Mouse (Mus musculus): ENCODE measurements at regions not wholly inside any gene's neighbourhood (a gene's known extent, or its start where the extent isn't known, plus 50 kb on each side); places are given as distances from the start of the nearest gene placed in this dataset.
"Not testable (repeated sequence)": the region's sequence is repeated elsewhere in the genome, so short reads cannot be mapped to it uniquely, and the experiment has no call there.

- Histone ChIP-seq H3K9me3 (no peaks in the 10 kb centered on the region), H3K4me3 (no peak overlapping the region), H3K27me3 (ENCODE audit: insufficient read depth, poor library complexity, severe bottlenecking) (no peaks in the 10 kb centered on the region), H3K4me1 (no peaks in the 10 kb centered on the region), H3K27ac (peak overlapping the region; percentile 62; the same call in 1 of the 2 replicates), H3K36me3 (no peaks in the 10 kb centered on the region)
- WGBS, result 55% methylated on average over 2 of the region's 2 CpGs
- no peak for DNase-seq (ENCODE audit: low spot score)
These were observed 133.6 kb upstream of the Supt20 start for GRCm38 (mm10) chr3:54559053-54559452.

GRCm38 (mm10) chr3:54559527-54559926, 133.1 kb upstream of the Supt20 start:
- H3K36me3 ChIP-seq, result no peaks in the 10 kb centered on the region
- H3K9me3 ChIP-seq, result no peaks in the 10 kb centered on the region
- H3K27me3 ChIP-seq (ENCODE audit: insufficient read depth, poor library complexity, severe bottlenecking), result no peaks in the 10 kb centered on the region
- 76% methylated on average over 2 of the region's 2 CpGs for WGBS
- no peak overlapping the region for H3K4me3 ChIP-seq
- peak overlapping the region; percentile 62 for H3K27ac ChIP-seq
- H3K4me1 ChIP-seq, result no peaks in the 10 kb centered on the region
- no peak for DNase-seq (ENCODE audit: low spot score)

GRCm38 (mm10) chr3:54560056-54560922, 132.3 kb upstream of the Supt20 start:
- no peaks in the 10 kb centered on the region for H3K36me3 ChIP-seq
- DNase-seq (ENCODE audit: low spot score), result no peak
- no peaks in the 10 kb centered on the region; the same call in 1 of the 2 replicates for H3K4me1 ChIP-seq
- H3K9me3 ChIP-seq, result no peaks in the 10 kb centered on the region
- H3K27me3 ChIP-seq (ENCODE audit: insufficient read depth, poor library complexity, severe bottlenecking), result no peaks in the 10 kb centered on the region
- no peak overlapping the region; the same call in 1 of the 2 replicates for H3K27ac ChIP-seq
- WGBS, result 60% methylated on average over 5 of the region's 5 CpGs
- no peak overlapping the region for H3K4me3 ChIP-seq

- Histone ChIP-seq H3K27me3 (ENCODE audit: insufficient read depth, poor library complexity, severe bottlenecking) (no peaks in the 10 kb centered on the region), H3K4me3 (no peak overlapping the region), H3K27ac (no peak overlapping the region), H3K36me3 (no peaks in the 10 kb centered on the region), H3K4me1 (no peaks in the 10 kb centered on the region; the same call in 1 of the 2 replicates), H3K9me3 (no peaks in the 10 kb centered on the region)
- DNase-seq (ENCODE audit: low spot score), result peak; percentile 45
- WGBS, result 71% methylated on average over 1 of the region's 1 CpGs
These were observed 125.3 kb upstream of the Supt20 start for GRCm38 (mm10) chr3:54567329-54567728.

- H3K27ac ChIP-seq, result no peak overlapping the region
- 77% methylated on average over 5 of the region's 5 CpGs for WGBS
- H3K4me1 ChIP-seq, result no peaks in the 10 kb centered on the region; the same call in 1 of the 2 replicates
- H3K27me3 ChIP-seq (ENCODE audit: insufficient read depth, poor library complexity, severe bottlenecking), result no peaks in the 10 kb centered on the region
- H3K4me3 ChIP-seq, result no peak overlapping the region
- DNase-seq (ENCODE audit: low spot score), result peak; percentile 66
- H3K36me3 ChIP-seq, result no peaks in the 10 kb centered on the region
- H3K9me3 ChIP-seq, result no peaks in the 10 kb centered on the region
These were observed 124.5 kb upstream of the Supt20 start for GRCm38 (mm10) chr3:54568096-54568495.

GRCm38 (mm10) chr3:54570501-54570900, 122.1 kb upstream of the Supt20 start:
- no peak overlapping the region for H3K4me3 ChIP-seq
- DNase-seq (ENCODE audit: low spot score), result peak; percentile 35
- 78% methylated on average over 8 of the region's 8 CpGs for WGBS

GRCm38 (mm10) chr3:54577851-54578250, 114.8 kb upstream of the Supt20 start:
- no peak for DNase-seq (ENCODE audit: low spot score)
- Histone ChIP-seq H3K9me3 (no peaks in the 10 kb centered on the region), H3K27me3 (ENCODE audit: insufficient read depth, poor library complexity, severe bottlenecking) (no peaks in the 10 kb centered on the region), H3K4me1 (no peaks in the 10 kb centered on the region), H3K36me3 (no peaks in the 10 kb centered on the region), H3K27ac (no peak overlapping the region), H3K4me3 (no peak overlapping the region)
- WGBS, result 86% methylated on average over 5 of the region's 5 CpGs

More at GRCm38 (mm10) chr3:54570501-54570900, 122.1 kb upstream of the Supt20 start:
- H3K27me3 ChIP-seq (ENCODE audit: insufficient read depth, poor library complexity, severe bottlenecking), result no peaks in the 10 kb centered on the region
- no peaks in the 10 kb centered on the region for H3K36me3 ChIP-seq
- no peaks in the 10 kb centered on the region for H3K4me1 ChIP-seq
- no peaks in the 10 kb centered on the region for H3K9me3 ChIP-seq
- H3K27ac ChIP-seq, result no peak overlapping the region

GRCm38 (mm10) chr3:54579425-54579824, 113.2 kb upstream of the Supt20 start:
- Histone ChIP-seq H3K36me3 (no peaks in the 10 kb centered on the region), H3K27ac (no peak overlapping the region), H3K27me3 (ENCODE audit: insufficient read depth, poor library complexity, severe bottlenecking) (no peaks in the 10 kb centered on the region), H3K9me3 (no peaks in the 10 kb centered on the region), H3K4me3 (no peak overlapping the region), H3K4me1 (no peaks in the 10 kb centered on the region)
- WGBS, result 84% methylated on average over 2 of the region's 2 CpGs
- DNase-seq (ENCODE audit: low spot score), result no peak

- H3K4me3 ChIP-seq, result no peak overlapping the region
- WGBS, result 84% methylated on average over 6 of the region's 6 CpGs
These were observed 112.3 kb upstream of the Supt20 start for GRCm38 (mm10) chr3:54580339-54580738.

GRCm38 (mm10) chr3:54585781-54586180, 106.8 kb upstream of the Supt20 start:
- not testable (repeated sequence) for H3K27me3 ChIP-seq (ENCODE audit: insufficient read depth, poor library complexity, severe bottlenecking); H3K27ac ChIP-seq; H3K4me1 ChIP-seq; H3K9me3 ChIP-seq; H3K36me3 ChIP-seq; H3K4me3 ChIP-seq; DNase-seq (ENCODE audit: low spot score)
- WGBS, result 81% methylated on average over 10 of the region's 10 CpGs

More at GRCm38 (mm10) chr3:54580339-54580738, 112.3 kb upstream of the Supt20 start:
- Histone ChIP-seq H3K9me3 (no peaks in the 10 kb centered on the region), H3K36me3 (no peaks in the 10 kb centered on the region), H3K4me1 (no peaks in the 10 kb centered on the region), H3K27me3 (ENCODE audit: insufficient read depth, poor library complexity, severe bottlenecking) (no peaks in the 10 kb centered on the region), H3K27ac (no peak overlapping the region)
- no peak for DNase-seq (ENCODE audit: low spot score)

GRCm38 (mm10) chr3:54587127-54587995, 105.2 kb upstream of the Supt20 start:
- no peak for DNase-seq (ENCODE audit: low spot score)
- Histone ChIP-seq H3K9me3 (no peaks in the 10 kb centered on the region), H3K4me1 (no peaks in the 10 kb centered on the region), H3K36me3 (no peaks in the 10 kb centered on the region), H3K27ac (no peak overlapping the region), H3K27me3 (ENCODE audit: insufficient read depth, poor library complexity, severe bottlenecking) (no peaks in the 10 kb centered on the region), H3K4me3 (no peak overlapping the region)
- WGBS, result 82% methylated on average over 21 of the region's 21 CpGs

- Histone ChIP-seq H3K36me3 (no peaks in the 10 kb centered on the region), H3K4me1 (no peaks in the 10 kb centered on the region), H3K4me3 (no peak overlapping the region), H3K9me3 (no peaks in the 10 kb centered on the region), H3K27me3 (ENCODE audit: insufficient read depth, poor library complexity, severe bottlenecking) (no peaks in the 10 kb centered on the region), H3K27ac (no peak overlapping the region)
- DNase-seq (ENCODE audit: low spot score), result no peak
- WGBS, result 72% methylated on average over 5 of the region's 5 CpGs
These were observed 104.4 kb upstream of the Supt20 start for GRCm38 (mm10) chr3:54588198-54588597.

GRCm38 (mm10) chr3:54589976-54590375, 102.6 kb upstream of the Supt20 start:
- H3K27ac ChIP-seq, result no peak overlapping the region
- no peaks in the 10 kb centered on the region; the same call in 1 of the 2 replicates for H3K9me3 ChIP-seq
- WGBS, result 74% methylated on average over 9 of the region's 9 CpGs
- H3K27me3 ChIP-seq (ENCODE audit: insufficient read depth, poor library complexity, severe bottlenecking), result no peaks in the 10 kb centered on the region
- H3K4me1 ChIP-seq, result no peaks in the 10 kb centered on the region
- H3K4me3 ChIP-seq, result no peak overlapping the region
- no peak for DNase-seq (ENCODE audit: low spot score)
- no peaks in the 10 kb centered on the region for H3K36me3 ChIP-seq
